ENCODE assay signal across 21 mouse cellular contexts in the genomic region with DNA sequence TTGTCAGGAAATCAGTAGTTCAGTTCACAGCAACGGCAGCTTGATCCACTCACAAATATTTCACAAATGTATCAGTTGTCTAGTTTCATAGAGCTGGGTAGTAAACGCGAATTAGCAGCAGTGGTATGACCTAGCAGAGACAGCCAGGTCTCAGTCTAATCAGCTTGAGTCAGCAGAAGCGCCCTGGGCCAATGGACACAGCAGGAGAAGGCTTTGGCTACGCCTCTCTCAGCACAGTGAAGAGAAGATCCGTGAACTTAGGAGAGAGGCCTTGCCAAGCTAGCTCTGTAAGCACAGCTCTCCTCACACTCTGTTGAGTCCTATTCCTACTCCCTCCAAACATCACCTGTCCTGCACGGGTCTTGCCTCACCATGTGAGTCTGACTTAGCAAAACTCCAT.
"Had no signal": no experiment of that assay in that cellular context is flagged by ENCODE, and none has a peak within 500 bp of the region (broad histone marks: within the 10 kb centered on the region; RNA-seq: fewer than 3 reads in every experiment).

No protein-coding gene starts in this region.

- H3K36me3 ChIP-seq: limb, embryonic 12.5 days; limb, embryonic 15.5 days; midbrain, embryonic 13.5 days; neural tube, embryonic 13.5 days; stomach, embryonic 15.5 days had no signal

- H3K27ac ChIP-seq: limb, embryonic 12.5 days; limb, embryonic 15.5 days; liver, embryonic 14.5 days; midbrain, embryonic 13.5 days; neural tube, embryonic 13.5 days; stomach, embryonic 15.5 days had no signal

- H3K9ac ChIP-seq: limb, embryonic 12.5 days; limb, embryonic 15.5 days; liver, embryonic 14.5 days; liver, postnatal 0 days; lung, embryonic 14.5 days; midbrain, embryonic 13.5 days; neural tube, embryonic 13.5 days; stomach, embryonic 15.5 days had no signal

- H3K4me1 ChIP-seq: limb, embryonic 12.5 days; limb, embryonic 15.5 days; midbrain, embryonic 13.5 days; neural tube, embryonic 13.5 days; stomach, embryonic 15.5 days had no signal

- H3K4me3 ChIP-seq: limb, embryonic 12.5 days; limb, embryonic 15.5 days; midbrain, embryonic 13.5 days; myocyte; neural tube, embryonic 13.5 days; stomach, embryonic 15.5 days had no signal

- H3K27me3 ChIP-seq: limb, embryonic 12.5 days; limb, embryonic 15.5 days; midbrain, embryonic 13.5 days; neural tube, embryonic 13.5 days; stomach, embryonic 15.5 days had no signal

- H3K9me3 ChIP-seq: limb, embryonic 15.5 days; stomach, embryonic 15.5 days had no signal

- DNase-seq: kidney, adult 8-10 months; kidney, postnatal 36 days; left cerebral cortex, postnatal 4 days; liver, postnatal 0 days; lung, embryonic 14.5 days; lung, postnatal 4 days; retina, postnatal 1 day; right cerebral cortex, postnatal 25 days; spleen, adult 18-20 months; thymus, postnatal 25 days had no signal

- H3K4me2 ChIP-seq: limb, embryonic 12.5 days; limb, embryonic 15.5 days; liver, embryonic 11.5 days; lung, embryonic 14.5 days; midbrain, embryonic 13.5 days; neural tube, embryonic 13.5 days; stomach, embryonic 15.5 days had no signal

- ATAC-seq: intestine, postnatal 0 days; liver, postnatal 0 days; lung, postnatal 0 days; midbrain, embryonic 13.5 days; midbrain, embryonic 16.5 days had no signal
